Mouse (Mus musculus) inflammation-experienced regulatory T-cells (primary cell): Measurements from ENCODE around the gene Smim22. TPM values are rescaled to one million over a fixed set of nuclear protein-coding genes. Genes with fewer than 3 reads are reported as not detected.

Experiments used
- polyA plus RNA-seq, 2 experiments: library from polyadenylated mRNA; unstranded; fragments of 100-300 nt; shearing (Covaris generic); gene quantifications; one replicate each; pipeline ENCODE4 v1.2.1; 2017

The Smim22 gene
- polyA plus RNA-seq: under 1 TPM in 1 of 2 experiments, not detected in 1; 0.46 TPM

GRCm38 (mm10) chr16:5007067-5007466 is at the start of gene Smim22:
Gene Smim22, plus strand, starts transcription at chr16:5007288.

GRCm38 (mm10) chr16:4963797-4964709 is 43.0 kb upstream of the Smim22 start, which contains the start of gene Anks3:
Gene Anks3, minus strand, starts transcription at chr16:4964205.

GRCm38 (mm10) chr16:4997553-4997952 is 9.5 kb upstream of the Smim22 start, which contains the start of gene Sept12:
Gene Sept12, minus strand, starts transcription at chr16:4997852.

GRCm38 (mm10) chr16:5013054-5013838 is 6.2 kb downstream of the Smim22 start, which contains the start of gene Rogdi:
Gene Rogdi, minus strand, starts transcription at chr16:5013553.

GRCm38 (mm10) chr16:5049774-5050234 is 42.7 kb downstream of the Smim22 start, which contains the start of the genes Glyr1 and Ubn1:
Gene Glyr1, minus strand, starts transcription at chr16:5049863.
Gene Ubn1, plus strand, starts transcription at chr16:5050057.

Other genes starting within 250 kb of the Smim22 start
- 10 to 100 TPM; 32.1 to 43.5 TPM for gene Cdip1, start 217.0 kb upstream of the Smim22 start, polyA plus RNA-seq
- 1 to 10 TPM in 1 of 2 experiments, under 1 TPM in 1; 0.68 to 1.6 TPM for gene 4930562C15Rik, start 171.9 kb upstream of the Smim22 start, polyA plus RNA-seq
- gene Ubald1, start 127.0 kb upstream of the Smim22 start, polyA plus RNA-seq: 10 to 100 TPM; 45.2 to 57.2 TPM
- gene Mgrn1, start 121.0 kb upstream of the Smim22 start, polyA plus RNA-seq: 10 to 100 TPM; 58.3 to 63.5 TPM
- 100 to 1,000 TPM; 143 to 155 TPM for gene Nudt16l1, start 68.5 kb upstream of the Smim22 start, polyA plus RNA-seq
- 10 to 100 TPM; 72.6 to 81.3 TPM for gene Anks3, start 43.1 kb upstream of the Smim22 start, polyA plus RNA-seq
- gene Sept12, start 9.4 kb upstream of the Smim22 start, polyA plus RNA-seq: 1 to 10 TPM in 1 of 2 experiments, under 1 TPM in 1; 0.33 to 1.0 TPM
- gene Rogdi, start 6.3 kb downstream of the Smim22 start, polyA plus RNA-seq: 10 to 100 TPM; 15.3 to 18.7 TPM
- 100 to 1,000 TPM; 133 to 156 TPM for gene Glyr1, start 42.6 kb downstream of the Smim22 start, polyA plus RNA-seq
- 10 to 100 TPM; 38.9 to 47.3 TPM for gene Ubn1, start 42.8 kb downstream of the Smim22 start, polyA plus RNA-seq
- gene Ppl, start 125.1 kb downstream of the Smim22 start, polyA plus RNA-seq: 1 to 10 TPM in 1 of 2 experiments, under 1 TPM in 1; 0.51 to 1.2 TPM
- under 1 TPM in 1 of 2 experiments, not detected in 1; 0.32 TPM for gene Sec14l5, start 139.8 kb downstream of the Smim22 start, polyA plus RNA-seq
- gene Nagpa, start 196.7 kb downstream of the Smim22 start, polyA plus RNA-seq: 10 to 100 TPM; 54.0 to 61.0 TPM
- 1 to 10 TPM in 1 of 2 experiments, not detected in 1; 1.1 TPM for gene AU021092, start 215.0 kb downstream of the Smim22 start, polyA plus RNA-seq
- gene Alg1, start 226.3 kb downstream of the Smim22 start, polyA plus RNA-seq: 10 to 100 TPM; 46.7 to 69.5 TPM
- 10 to 100 TPM; 42.7 to 58.9 TPM for gene Eef2kmt, start 248.7 kb downstream of the Smim22 start, polyA plus RNA-seq